Mouse (Mus musculus) heart, postnatal 10 days (tissue): ENCODE data around the gene Degs2. TPM values are rescaled to one million over a fixed set of nuclear protein-coding genes. Genes with fewer than 3 reads are reported as not detected.
A peak's percentile ranks its signal among the peaks of the same experiment; 100 is the strongest.

ENCODE experiments used
- DNase-seq, 2 experiments: peaks; one replicate each; pipeline ENCODE4 v3.0.0; 2021
- intact Hi-C: fragments of 180-260 bp; cut with DNase I; formaldehyde crosslinking; loops from one replicate; pipeline ENCODE4 v1.15.1; 2025
- microRNA-seq, 2 experiments: library from miRNA; unstranded; fragments of <30 nt; microRNA quantifications; one replicate each; pipeline ENCODE4 v1.2.0; 2022
- total RNA-seq, 2 experiments: library from RNA; stranded (reverse); gene quantifications; 2 replicates each; pipeline ENCODE4 v1.2.3; 2021

Gene Degs2
- total RNA-seq, 2 experiments from 2014 or later = 0.26 to 0.32 TPM

GRCm38 (mm10) chr12:108668606-108669235 is 33.4 kb downstream of the Degs2 start:
- intact Hi-C loops = no loop called here
- DNase-seq = peak; percentile 44 to 47

DNA sequence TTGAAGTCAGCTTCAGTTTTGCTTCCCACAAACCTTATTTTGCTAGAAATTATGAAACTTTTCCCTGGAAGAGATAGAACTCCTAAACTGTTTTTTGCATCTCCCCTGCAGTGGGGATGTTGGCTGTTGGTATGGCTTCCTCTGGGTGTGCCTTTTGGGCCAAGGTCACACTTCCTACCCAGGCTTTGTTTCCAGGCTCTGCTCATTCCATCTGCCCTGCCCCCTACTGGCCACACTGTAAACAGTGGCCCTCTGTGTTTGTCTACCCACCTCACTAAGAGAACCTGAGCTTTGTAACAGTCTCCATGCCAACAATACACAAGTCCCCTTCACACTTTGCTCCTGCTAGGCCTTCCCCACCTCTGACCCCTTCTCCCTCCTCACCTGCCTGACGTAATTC is 44.8 kb downstream of the Degs2 start:
- peak; percentile 58 to 75 for DNase-seq
- intact Hi-C loops = loop anchor here (5.0 kb wide), 1 partner anchor 105 kb away; the partner anchor contains the start of gene Evl

DNA sequence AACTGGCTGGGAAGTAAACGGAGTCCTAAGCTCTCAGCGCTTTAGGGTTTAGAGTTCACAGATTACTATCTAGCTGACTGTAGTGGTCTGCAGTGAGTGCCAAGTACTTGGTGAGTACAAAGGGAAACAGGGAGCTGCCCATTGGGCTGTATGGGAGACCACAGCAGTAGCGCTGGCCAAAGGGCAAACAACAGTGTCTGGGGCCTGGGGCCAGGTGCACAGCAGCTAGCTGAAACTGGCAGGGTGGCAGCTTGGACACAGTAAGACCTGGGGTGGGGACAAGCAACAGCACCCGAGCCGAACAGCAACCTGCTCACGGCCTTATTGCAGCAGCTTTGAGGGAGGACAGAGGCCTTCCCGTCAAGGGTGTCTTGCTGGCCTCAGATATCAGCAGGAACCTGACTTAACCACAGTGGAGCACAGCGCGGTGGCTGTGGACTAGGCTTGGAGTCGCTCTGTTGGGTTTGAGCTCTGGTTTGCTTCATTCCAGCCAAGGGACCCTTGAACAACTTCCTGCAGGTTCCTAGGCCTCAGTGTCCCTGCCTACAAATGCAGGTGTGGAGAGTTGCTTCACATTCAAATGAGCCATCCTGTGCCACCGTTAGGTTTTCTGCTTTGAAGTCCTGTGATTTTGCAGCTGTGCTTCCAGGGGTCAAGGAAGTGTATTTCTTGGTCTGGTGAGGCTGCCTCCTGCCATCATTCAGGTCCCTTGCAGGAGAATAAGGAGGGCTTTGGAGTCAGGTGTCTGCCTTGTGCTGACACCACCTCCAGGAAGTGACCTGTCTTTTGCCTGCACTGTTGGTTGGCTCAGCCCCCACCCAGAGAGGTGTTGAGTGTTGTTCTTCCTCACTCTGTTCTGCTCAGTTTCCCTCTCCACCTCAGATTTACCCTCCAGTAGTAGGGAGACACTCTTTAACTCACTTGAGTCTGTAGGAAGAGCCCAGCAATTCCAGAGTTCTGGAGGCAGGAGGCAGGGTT is 48.5 kb downstream of the Degs2 start:
- intact Hi-C loops = no loop called here
- no peak for DNase-seq

- DNase-seq = peak; percentile 67 to 73
- intact Hi-C loops = no loop called here
These were observed 51.0 kb downstream of the Degs2 start for GRCm38 (mm10) chr12:108651053-108651660.

GRCm38 (mm10) chr12:108647784-108648183 is 54.3 kb downstream of the Degs2 start:
- no peak for DNase-seq
- intact Hi-C loops = no loop called here

GRCm38 (mm10) chr12:108646234-108646633 is 55.9 kb downstream of the Degs2 start:
- no peak for DNase-seq
- intact Hi-C loops = no loop called here

DNA sequence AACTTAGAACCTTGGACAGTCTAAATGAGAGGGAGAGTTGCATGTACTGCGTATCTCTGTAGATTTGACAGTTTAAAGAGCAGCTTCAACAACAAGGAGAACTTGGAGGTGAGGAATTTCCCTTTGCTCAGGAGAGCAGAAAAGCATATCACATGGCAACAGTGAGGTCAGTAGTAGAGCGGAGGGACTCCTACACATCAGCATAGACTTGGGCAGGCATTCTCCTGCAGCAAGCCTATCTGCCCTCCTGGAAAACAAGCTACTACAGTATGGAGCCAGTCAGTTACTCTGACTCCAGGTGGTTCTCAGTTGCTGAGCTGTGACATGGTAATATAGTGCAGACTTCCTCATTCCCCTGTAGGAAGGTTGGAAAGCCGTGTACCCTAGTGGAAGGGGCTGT is 60.1 kb downstream of the Degs2 start:
- intact Hi-C loops = no loop called here
- DNase-seq = no peak

DNA sequence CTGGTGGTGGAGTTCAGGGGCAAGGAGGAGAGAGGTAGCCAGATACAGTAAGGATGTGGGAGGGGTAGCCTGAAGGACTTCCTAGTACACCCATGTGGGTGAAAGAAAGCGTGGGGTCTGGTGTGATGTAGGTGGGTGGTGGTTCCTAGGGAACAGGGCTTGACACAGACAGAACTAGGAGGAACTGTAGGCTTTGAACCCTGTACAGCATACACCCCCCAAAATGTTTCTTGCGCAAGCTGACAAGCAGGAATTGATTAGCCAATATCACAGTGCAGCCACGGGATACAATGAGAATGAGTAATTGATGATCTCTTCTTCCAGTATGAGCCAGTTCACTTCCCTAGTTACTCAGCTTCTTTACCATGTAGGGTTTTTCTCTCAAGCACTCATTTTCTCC is 63.0 kb downstream of the Degs2 start:
- DNase-seq = no peak
- intact Hi-C loops = no loop called here

DNA sequence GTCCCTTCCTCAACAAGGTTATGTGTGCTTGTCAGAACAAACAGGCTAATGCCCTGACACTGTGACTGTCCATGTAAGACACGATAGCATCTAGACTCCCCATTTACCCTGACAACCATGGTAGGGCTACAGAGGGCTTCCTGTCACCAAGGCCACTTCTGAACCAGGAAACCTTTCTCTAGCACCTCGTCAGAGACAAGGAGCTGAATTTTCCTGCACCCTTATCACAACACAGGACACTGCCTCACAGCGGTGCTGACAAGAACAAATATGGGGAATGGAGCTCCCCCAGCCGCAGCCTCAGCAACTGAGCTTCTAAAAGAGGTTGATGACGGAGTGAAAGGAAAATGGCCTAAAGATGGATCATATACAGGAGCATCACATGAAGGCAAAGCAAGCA is 64.7 kb downstream of the Degs2 start:
- no peak for DNase-seq
- intact Hi-C loops = no loop called here

- intact Hi-C loops = no loop called here
- DNase-seq = no peak
These were observed 66.6 kb downstream of the Degs2 start for GRCm38 (mm10) chr12:108635501-108635900.

DNA sequence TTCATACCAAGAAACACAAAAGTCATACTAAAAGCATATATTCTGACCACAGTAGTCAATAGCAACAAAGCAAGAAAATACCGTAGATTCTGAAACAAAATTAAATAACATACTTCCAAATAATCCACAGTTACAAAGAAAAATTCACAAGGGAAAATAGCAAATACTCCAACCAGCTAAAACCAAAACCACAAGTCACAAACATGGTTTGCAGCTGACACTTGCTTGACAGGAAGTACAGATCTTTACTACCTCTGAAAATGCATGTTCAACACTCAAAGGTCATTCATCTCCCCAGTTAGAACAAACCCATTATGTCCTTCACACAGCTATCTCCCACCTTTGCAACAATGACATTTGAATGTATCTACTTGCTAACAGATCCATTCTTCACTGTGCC is 68.1 kb downstream of the Degs2 start:
- DNase-seq = no peak
- intact Hi-C loops = no loop called here

DNA sequence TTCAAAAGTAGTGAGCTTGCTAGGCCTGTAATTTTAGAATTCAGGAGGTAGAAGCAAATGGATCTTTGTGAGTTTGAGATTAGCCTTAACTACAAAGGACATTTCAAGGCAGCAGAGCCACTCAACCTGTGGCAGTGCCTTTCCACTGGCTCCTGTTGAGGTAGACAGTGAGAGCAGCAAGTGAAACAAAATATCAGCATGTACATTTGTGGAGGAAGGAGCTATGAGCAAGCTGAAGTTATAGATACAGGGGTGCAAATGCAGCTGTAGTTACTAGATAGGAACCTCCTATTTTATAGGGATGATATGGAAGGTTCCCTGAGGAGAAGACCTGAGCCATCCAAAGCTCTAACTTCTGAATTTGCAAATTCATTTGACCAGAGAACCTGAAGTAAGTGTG is 69.6 kb downstream of the Degs2 start:
- intact Hi-C loops = no loop called here

GRCm38 (mm10) chr12:108630741-108631688 is 71.1 kb downstream of the Degs2 start:
- peak in 1 of 2 experiments; percentile 20 for DNase-seq
- intact Hi-C loops = no loop called here

More for the DNA sequence above, 69.6 kb downstream of the Degs2 start:
- DNase-seq = no peak

DNA sequence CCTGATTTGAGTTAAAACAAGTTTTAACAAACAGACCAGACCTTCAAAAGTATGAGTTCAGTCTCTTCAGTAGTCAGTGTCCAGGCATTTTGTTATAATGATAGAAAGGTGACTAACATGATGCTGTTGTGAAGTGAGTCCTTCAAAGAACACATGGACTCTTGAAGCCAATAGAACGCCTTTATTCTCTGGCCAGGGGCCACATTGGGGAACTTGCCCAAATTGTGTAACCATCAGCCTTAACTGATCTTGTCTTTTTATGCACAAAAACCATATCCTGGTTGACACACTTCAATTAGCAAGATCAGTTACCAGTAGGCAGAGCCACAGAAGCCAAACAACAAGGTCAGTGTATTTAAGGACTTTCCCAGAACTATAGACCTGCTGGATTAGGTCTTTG is 72.6 kb downstream of the Degs2 start:
- intact Hi-C loops = no loop called here
- no peak for DNase-seq

Small RNA genes within 50 kb of the gene (microRNA-seq; reads per million reads assigned to microRNA genes)
- gene Gm23872 (0 reads per million in 2 experiments), gene Mir342 (2,914 to 3,614 reads per million in 2 experiments)

Other genes starting within 250 kb of the Degs2 start
- gene Evl, start 147.6 kb downstream of the Degs2 start, total RNA-seq = 100 to 1,000 TPM; 116 to 118 TPM
- gene Yy1, start 90.7 kb upstream of the Degs2 start, total RNA-seq = 10 to 100 TPM; 36.0 to 44.9 TPM
- 1 to 10 TPM; 2.4 to 2.8 TPM for gene Slc25a29, start 133.6 kb upstream of the Degs2 start, total RNA-seq
- gene Slc25a47, start 133.7 kb upstream of the Degs2 start, total RNA-seq = 1 to 10 TPM; 5.0 to 6.3 TPM
- 1 to 10 TPM; 4.6 to 5.5 TPM for gene Wdr25, start 191.3 kb upstream of the Degs2 start, total RNA-seq
- gene Wars, start 191.9 kb upstream of the Degs2 start, total RNA-seq = 10 to 100 TPM; 44.2 to 45.3 TPM